Mouse (Mus musculus) midbrain, embryonic 14.5 days (tissue): ENCODE results near the gene Rab43. TPM values are rescaled to one million over a fixed set of nuclear protein-coding genes. Genes with fewer than 3 reads are reported as not detected.

ENCODE experiments used
- ATAC-seq: fragments of 200-750 bp; cut with Nextera tagmentation; 2 replicates; pipeline ENCODE4 v1.8.0; 2017; ENCODE audit warnings: moderate number of reproducible peaks, moderate library complexity; ENCODE audit not compliant: low FRiP score, low TSS enrichment
- DNase-seq: peaks from one replicate; pipeline ENCODE4 v3.0.0-alpha.2; 2015
- H3K27ac ChIP-seq: fragments of 300-500 bp; sonication (generic); replicated peaks from 2 replicates; pipeline ENCODE4 v1.5.1; 2014; ENCODE audit warnings: mild to moderate bottlenecking, low read depth, low read length, moderate library complexity
- H3K27me3 ChIP-seq: fragments of 300-500 bp; sonication (generic); 2 replicates; pipeline ENCODE4 v1.6.1; 2014; ENCODE audit warnings: low read length, control low read depth, mixed read lengths; ENCODE audit not compliant: control insufficient read depth, insufficient read depth
- H3K36me3 ChIP-seq: fragments of 300-500 bp; sonication (generic); 2 replicates; pipeline ENCODE4 v1.6.1; 2014; ENCODE audit warnings: low read length, control low read depth; ENCODE audit not compliant: control insufficient read depth, insufficient read depth
- H3K4me1 ChIP-seq: fragments of 300-500 bp; sonication (generic); 2 replicates; pipeline ENCODE4 v1.6.1; 2014; ENCODE audit warnings: mild to moderate bottlenecking, antibody characterized with exemption, low read length, control low read depth; ENCODE audit not compliant: control insufficient read depth, insufficient read depth
- H3K4me2 ChIP-seq: fragments of 300-500 bp; sonication (generic); 2 replicates; pipeline ENCODE4 v1.6.1; 2014; ENCODE audit warnings: mild to moderate bottlenecking, low read length, moderate library complexity
- H3K4me3 ChIP-seq: fragments of 300-500 bp; sonication (generic); replicated peaks from 2 replicates; pipeline ENCODE4 v1.5.1; 2014; ENCODE audit warnings: low read depth, low read length
- H3K9ac ChIP-seq: fragments of 300-500 bp; sonication (generic); replicated peaks from 2 replicates; pipeline ENCODE4 v1.6.1; 2014; ENCODE audit warnings: mild to moderate bottlenecking, low read length, moderate library complexity
- H3K9me3 ChIP-seq: fragments of 300-500 bp; sonication (generic); 2 replicates; pipeline ENCODE4 v1.6.1; 2016; ENCODE audit warnings: low read length, control low read depth, mixed read lengths; ENCODE audit not compliant: control insufficient read depth
- WGBS: fragments of 180-500 bp; shearing (Covaris S2); extraction: QIAGEN DNeasy Blood & Tissue Kit; methylation state at CpG from one replicate; pipeline ENCODE4 v1.1.7; 2014; 5-methylcytosine and 5-hydroxymethylcytosine counted together
- polyA plus RNA-seq: library from polyadenylated mRNA; unstranded; fragments of >200 nt; fragmentation: Nextera tagmentation; extraction: Ambion mirVana; gene quantifications from 2 replicates; pipeline ENCODE4 v1.2.1, GENCODE M21; 2014

Gene Rab43
- polyA plus RNA-seq, 1 experiment from 2014 or later, result 9.2 TPM

GRCm38 (mm10) chr6:87793821-87794510, 18.0 kb downstream of the Rab43 start:
- WGBS, result 95% methylated on average over 10 of the region's 10 CpGs
- DNase-seq, result no peak
- no peak for ATAC-seq

GRCm38 (mm10) chr6:87791826-87792225, 20.1 kb downstream of the Rab43 start:
- H3K9ac ChIP-seq, result no peak overlapping the region
- H3K4me3 ChIP-seq, result no peak overlapping the region
- 98% methylated on average over 5 of the region's 5 CpGs for WGBS
- H3K4me2 ChIP-seq, result no peak overlapping the region
- H3K27ac ChIP-seq, result no peak overlapping the region
- no peak for DNase-seq
- no peaks in the 10 kb centered on the region for H3K27me3 ChIP-seq
- H3K4me1 ChIP-seq, result peaks cover 10% of the 10 kb centered on the region
- H3K36me3 ChIP-seq, result peaks cover 18% of the 10 kb centered on the region
- H3K9me3 ChIP-seq, result no peaks in the 10 kb centered on the region
- no peak for ATAC-seq

More at GRCm38 (mm10) chr6:87793821-87794510, 18.0 kb downstream of the Rab43 start:
- peaks cover 8% of the 10 kb centered on the region for H3K4me1 ChIP-seq
- H3K27me3 ChIP-seq, result no peaks in the 10 kb centered on the region
- H3K4me2 ChIP-seq, result no peak overlapping the region
- no peaks in the 10 kb centered on the region for H3K9me3 ChIP-seq
- H3K9ac ChIP-seq, result no peak overlapping the region
- no peak overlapping the region for H3K27ac ChIP-seq
- peaks cover 18% of the 10 kb centered on the region for H3K36me3 ChIP-seq
- H3K4me3 ChIP-seq, result no peak overlapping the region

- DNase-seq (no peak), ATAC-seq (no peak)
- H3K9ac ChIP-seq, result no peak overlapping the region
- H3K9me3 ChIP-seq, result no peaks in the 10 kb centered on the region
- no peak overlapping the region for H3K4me3 ChIP-seq
- no peaks in the 10 kb centered on the region for H3K27me3 ChIP-seq
- H3K4me2 ChIP-seq, result no peak overlapping the region
- no peak overlapping the region for H3K27ac ChIP-seq
- WGBS, result 75% methylated on average over 7 of the region's 7 CpGs
- peaks cover 10% of the 10 kb centered on the region for H3K4me1 ChIP-seq
- peaks cover 18% of the 10 kb centered on the region for H3K36me3 ChIP-seq
Measured at GRCm38 (mm10) chr6:87790779-87791480, 21.0 kb downstream of the Rab43 start.

- no peaks in the 10 kb centered on the region for H3K9me3 ChIP-seq
- H3K9ac ChIP-seq, result no peak overlapping the region
- H3K36me3 ChIP-seq, result peaks cover 18% of the 10 kb centered on the region
- DNase-seq (no peak), ATAC-seq (no peak)
- 0 out of 2 replicates have a peak overlapping the region, but pooled peaks have one; percentile 41 for H3K27ac ChIP-seq
- WGBS, result 96% methylated on average over 6 of the region's 6 CpGs
- no peaks in the 10 kb centered on the region for H3K27me3 ChIP-seq
- H3K4me2 ChIP-seq, result no peak overlapping the region
- H3K4me1 ChIP-seq, result peaks cover 10% of the 10 kb centered on the region
- no peak overlapping the region for H3K4me3 ChIP-seq
Measured at GRCm38 (mm10) chr6:87789791-87790190, 22.2 kb downstream of the Rab43 start.

- ATAC-seq (0 out of 2 replicates have a peak, but pooled peaks have one; percentile 17), DNase-seq (peak; percentile 72)
- WGBS, result 33% methylated on average over 5 of the region's 5 CpGs
- peak overlapping the region; percentile 41 for H3K27ac ChIP-seq
- H3K9ac ChIP-seq, result no peak overlapping the region
- no peak overlapping the region for H3K4me3 ChIP-seq
- H3K9me3 ChIP-seq, result no peaks in the 10 kb centered on the region
- H3K27me3 ChIP-seq, result no peaks in the 10 kb centered on the region
- peaks cover 18% of the 10 kb centered on the region for H3K36me3 ChIP-seq
- peaks cover 10% of the 10 kb centered on the region for H3K4me1 ChIP-seq
- H3K4me2 ChIP-seq, result no peak overlapping the region
Measured at GRCm38 (mm10) chr6:87788896-87789587, 22.9 kb downstream of the Rab43 start.

GRCm38 (mm10) chr6:87788266-87788895, 23.6 kb downstream of the Rab43 start:
- DNase-seq, result no peak
- no peaks in the 10 kb centered on the region for H3K9me3 ChIP-seq
- H3K27me3 ChIP-seq, result no peaks in the 10 kb centered on the region
- H3K36me3 ChIP-seq, result peaks cover 14% of the 10 kb centered on the region
- H3K4me3 ChIP-seq, result no peak overlapping the region
- WGBS, result 93% methylated on average over 9 of the region's 9 CpGs
- no peak overlapping the region for H3K27ac ChIP-seq
- no peak for ATAC-seq
- H3K4me1 ChIP-seq, result peaks cover 10% of the 10 kb centered on the region
- no peak overlapping the region for H3K9ac ChIP-seq
- H3K4me2 ChIP-seq, result no peak overlapping the region

- 87% methylated on average over 6 of the region's 6 CpGs for WGBS
- H3K36me3 ChIP-seq, result peaks cover 6% of the 10 kb centered on the region
- H3K27me3 ChIP-seq, result no peaks in the 10 kb centered on the region
- ATAC-seq, result no peak
- no peak overlapping the region for H3K4me3 ChIP-seq
- H3K27ac ChIP-seq, result no peak overlapping the region
- no peaks in the 10 kb centered on the region for H3K9me3 ChIP-seq
- no peak overlapping the region for H3K4me2 ChIP-seq
- peaks cover 10% of the 10 kb centered on the region for H3K4me1 ChIP-seq
- no peak overlapping the region for H3K9ac ChIP-seq
- no peak for DNase-seq
Measured at GRCm38 (mm10) chr6:87787108-87787890, 24.7 kb downstream of the Rab43 start.

GRCm38 (mm10) chr6:87786621-87787020, 25.3 kb downstream of the Rab43 start:
- Histone ChIP-seq H3K36me3 (0 out of 2 replicates have a peak, but pooled peaks cover 3% of the 10 kb centered on the region), H3K9ac (no peak overlapping the region), H3K27ac (no peak overlapping the region), H3K9me3 (no peaks in the 10 kb centered on the region), H3K4me3 (no peak overlapping the region), H3K27me3 (no peaks in the 10 kb centered on the region), H3K4me2 (no peak overlapping the region), H3K4me1 (peaks cover 10% of the 10 kb centered on the region)
- WGBS, result 91% methylated on average over 5 of the region's 5 CpGs
- DNase-seq (no peak), ATAC-seq (no peak)
